Mouse (Mus musculus) liver, embryonic 13.5 days (tissue): ENCODE measurements around the gene Cacna1g. TPM values are rescaled to one million over a fixed set of nuclear protein-coding genes. Genes with fewer than 3 reads are reported as not detected.

ENCODE experiments used
- ATAC-seq: fragments of 200-750 bp; cut with Nextera tagmentation; 2 replicates; pipeline ENCODE4 v1.8.0; 2017; ENCODE audit warnings: low read depth, mild to moderate bottlenecking, moderate number of reproducible peaks, moderate library complexity
- DNase-seq: peaks from one replicate; pipeline ENCODE4 v3.0.0; 2022
- H3K27ac ChIP-seq: fragments of 300-500 bp; sonication (generic); 2 replicates; pipeline ENCODE4 v1.5.1; 2015; ENCODE audit warnings: moderate library complexity, mild to moderate bottlenecking, inconsistent platforms
- H3K27me3 ChIP-seq: fragments of 300-500 bp; sonication (generic); 2 replicates; pipeline ENCODE4 v1.6.1; 2015; ENCODE audit warnings: mild to moderate bottlenecking, inconsistent platforms
- H3K36me3 ChIP-seq: fragments of 300-500 bp; sonication (generic); 2 replicates; pipeline ENCODE4 v1.6.1; 2015; ENCODE audit warnings: mild to moderate bottlenecking, inconsistent platforms
- H3K4me1 ChIP-seq: fragments of 300-500 bp; sonication (generic); replicated peaks from 2 replicates; pipeline ENCODE4 v1.6.1; 2015; ENCODE audit warnings: inconsistent platforms
- H3K4me2 ChIP-seq: fragments of 300-500 bp; sonication (generic); 2 replicates; pipeline ENCODE4 v1.6.1; 2015; ENCODE audit warnings: inconsistent platforms, mild to moderate bottlenecking, moderate library complexity
- H3K4me3 ChIP-seq: fragments of 300-500 bp; sonication (generic); replicated peaks from 2 replicates; pipeline ENCODE4 v1.5.1; 2015; ENCODE audit warnings: mild to moderate bottlenecking, inconsistent platforms
- H3K9ac ChIP-seq: fragments of 300-500 bp; sonication (generic); 2 replicates; pipeline ENCODE4 v1.6.1; 2015; ENCODE audit warnings: mild to moderate bottlenecking, inconsistent platforms
- H3K9me3 ChIP-seq: fragments of 300-500 bp; sonication (generic); replicated peaks from 2 replicates; pipeline ENCODE4 v1.6.1; 2016; ENCODE audit warnings: inconsistent platforms
- WGBS: fragments of 180-500 bp; shearing (Covaris S2); methylation state at CpG from one replicate; pipeline ENCODE4 v1.1.7; 2015; ENCODE audit not compliant: insufficient replicate concordance; 5-methylcytosine and 5-hydroxymethylcytosine counted together
- polyA plus RNA-seq: library from polyadenylated mRNA; unstranded; fragments of >200 nt; fragmentation: Nextera tagmentation; extraction: Ambion mirVana; gene quantifications from 2 replicates; pipeline ENCODE4 v1.2.1, GENCODE M21; 2015

Gene Cacna1g
- polyA plus RNA-seq, 1 experiment from 2014 or later = 1.8 TPM

DNA sequence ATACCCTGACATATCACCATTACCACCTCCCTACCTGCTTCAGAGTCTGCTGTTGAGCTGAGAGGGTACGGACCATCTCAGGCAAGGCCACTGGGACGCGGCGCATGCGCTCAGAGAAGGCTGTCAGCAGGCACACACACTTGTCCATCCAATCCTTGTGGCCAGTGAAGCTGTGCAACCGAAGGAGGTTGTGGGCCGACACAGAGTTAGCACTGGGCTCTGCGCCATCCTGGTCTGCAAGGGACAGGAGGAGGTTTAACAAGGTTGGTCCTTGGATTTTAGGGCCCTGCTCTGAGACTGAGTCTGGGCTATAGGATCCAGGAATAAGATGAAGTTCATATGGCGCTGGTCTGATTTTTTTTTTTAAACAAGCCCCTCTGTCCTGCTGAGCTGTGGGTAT, 6.4 kb upstream of the Cacna1g start:
- no peak overlapping the region for H3K4me2 ChIP-seq
- no peaks in the 10 kb centered on the region for H3K36me3 ChIP-seq
- no peak overlapping the region for H3K27ac ChIP-seq
- no peaks in the 10 kb centered on the region for H3K4me1 ChIP-seq
- 75% methylated on average over 9 of the region's 9 CpGs for WGBS
- H3K9me3 ChIP-seq = no peaks in the 10 kb centered on the region
- H3K4me3 ChIP-seq = no peak overlapping the region
- ATAC-seq = no peak
- H3K27me3 ChIP-seq = peaks cover 83% of the 10 kb centered on the region
- no peak for DNase-seq
- no peak overlapping the region for H3K9ac ChIP-seq

DNA sequence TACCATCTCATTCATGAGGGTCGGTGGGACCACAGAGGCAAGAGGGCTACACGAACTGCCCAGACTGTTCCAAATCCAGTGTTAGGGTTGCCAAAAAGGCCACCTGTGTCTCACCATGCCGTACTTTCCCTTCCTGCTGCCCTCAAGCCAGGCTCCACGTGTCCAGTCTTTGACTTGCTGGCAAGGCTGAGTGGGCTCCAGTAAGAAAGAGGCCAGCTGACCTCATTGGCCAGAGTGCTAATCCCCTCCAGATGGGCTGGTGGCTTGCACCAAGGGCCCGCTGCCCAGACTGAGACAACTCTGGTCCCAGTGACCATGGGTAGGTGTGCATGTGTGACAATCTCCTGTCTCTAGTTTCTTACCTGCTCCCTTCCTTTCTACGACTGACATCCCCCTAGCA, 3.7 kb upstream of the Cacna1g start:
- H3K36me3 ChIP-seq = no peaks in the 10 kb centered on the region
- no peak for DNase-seq
- H3K27me3 ChIP-seq = peaks cover 88% of the 10 kb centered on the region
- H3K9ac ChIP-seq = no peak overlapping the region
- no peak for ATAC-seq
- peaks cover 18% of the 10 kb centered on the region for H3K4me1 ChIP-seq
- no peak overlapping the region for H3K4me3 ChIP-seq
- H3K27ac ChIP-seq = no peak overlapping the region
- no peaks in the 10 kb centered on the region for H3K9me3 ChIP-seq
- WGBS = 52% methylated on average over 6 of the region's 6 CpGs
- no peak overlapping the region for H3K4me2 ChIP-seq

DNA sequence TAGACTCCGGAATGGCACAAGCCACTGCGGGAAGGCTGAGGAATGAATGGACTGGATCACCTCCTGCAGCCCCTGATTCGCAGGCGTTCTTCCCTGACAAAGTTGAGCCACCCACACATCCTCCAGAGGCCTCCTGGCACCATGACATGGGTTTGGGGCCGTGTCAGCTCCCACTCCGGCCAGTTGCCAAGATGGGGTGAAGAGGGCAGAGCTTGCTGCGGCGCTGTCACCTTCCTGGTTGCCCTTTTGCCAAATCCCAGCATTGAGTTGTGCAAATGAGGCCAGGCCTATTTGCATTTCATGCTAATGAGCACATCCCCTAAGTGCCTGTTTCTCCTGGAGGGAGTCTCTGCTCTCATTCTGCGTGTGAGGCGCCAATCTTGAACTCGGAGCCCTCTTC, 1.7 kb upstream of the Cacna1g start:
- Histone ChIP-seq H3K9ac (no peak overlapping the region), H3K4me2 (no peak overlapping the region), H3K4me3 (no peak overlapping the region), H3K9me3 (no peaks in the 10 kb centered on the region), H3K27me3 (peaks cover 98% of the 10 kb centered on the region), H3K27ac (no peak overlapping the region), H3K4me1 (peaks cover 21% of the 10 kb centered on the region), H3K36me3 (no peaks in the 10 kb centered on the region)
- DNase-seq = no peak
- ATAC-seq = no peak
- WGBS = 20% methylated on average over 11 of the region's 11 CpGs

DNA sequence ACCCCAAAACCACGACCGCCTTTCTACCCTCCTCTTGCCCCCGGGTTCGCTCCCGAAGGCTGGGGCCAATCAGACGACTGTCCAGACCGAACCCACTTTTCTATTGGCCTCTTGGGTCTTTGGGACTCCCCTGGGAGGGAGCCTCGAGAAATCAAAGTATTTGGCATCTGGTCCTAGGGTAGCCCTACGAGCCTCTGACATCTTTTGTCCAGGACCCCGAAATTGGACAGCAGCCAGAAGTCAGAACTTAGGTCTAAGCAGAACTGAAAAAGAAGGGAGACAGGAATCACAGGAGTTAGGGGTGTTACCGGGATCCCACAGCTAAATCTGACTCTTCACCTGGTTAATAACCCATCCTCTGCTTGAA, 529 bp upstream of the Cacna1g start:
- DNase-seq (no peak), ATAC-seq (no peak)
- Histone ChIP-seq H3K4me2 (peak overlapping the region; percentile 69), H3K4me1 (peaks cover 21% of the 10 kb centered on the region), H3K4me3 (peak overlapping the region; percentile 51), H3K27ac (no peak overlapping the region), H3K36me3 (no peaks in the 10 kb centered on the region), H3K9ac (no peak overlapping the region), H3K9me3 (no peaks in the 10 kb centered on the region), H3K27me3 (peaks cover 99% of the 10 kb centered on the region)
- WGBS = 4% methylated on average over 11 of the region's 11 CpGs

DNA sequence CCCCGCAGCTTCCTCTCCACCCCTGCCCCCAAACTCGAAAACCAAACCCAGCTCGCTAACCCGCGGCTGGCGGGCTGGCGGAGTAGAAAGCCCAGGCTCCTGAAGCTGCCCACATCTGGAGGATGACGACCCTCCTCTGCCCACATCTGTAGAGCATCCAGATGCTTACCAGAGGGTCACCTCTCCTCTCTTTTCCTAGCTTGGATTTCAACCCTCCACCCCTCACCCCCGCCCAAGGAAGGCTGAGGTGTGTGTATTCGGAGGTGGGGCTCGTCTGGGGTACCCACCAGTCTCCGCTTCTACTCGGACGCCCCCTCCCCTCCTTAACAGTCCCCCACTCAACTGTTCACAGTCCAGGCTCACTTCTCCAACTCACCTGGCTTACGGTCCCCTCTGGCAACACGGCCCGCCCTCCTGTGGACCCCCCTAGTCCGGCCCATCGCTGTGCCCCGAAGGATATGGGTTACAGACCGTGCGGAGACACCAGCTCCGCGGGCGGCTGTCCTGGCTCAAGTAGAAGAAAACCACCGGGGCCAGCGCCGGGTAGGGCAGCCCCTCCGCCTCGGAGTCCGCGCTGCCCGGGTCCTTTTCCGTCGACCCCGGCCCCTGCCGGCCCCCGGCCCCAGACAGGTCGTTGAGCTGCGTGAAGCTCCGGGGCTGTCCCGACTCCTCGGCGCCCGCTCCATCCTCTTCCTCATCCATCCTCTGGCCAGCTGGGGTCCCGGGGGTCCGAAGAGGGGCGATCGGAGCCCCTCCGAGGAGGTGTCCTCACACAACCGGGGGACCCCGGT, 887 bp downstream of the Cacna1g start:
- Histone ChIP-seq H3K9ac (peak overlapping the region; percentile 33), H3K36me3 (no peaks in the 10 kb centered on the region), H3K9me3 (no peaks in the 10 kb centered on the region), H3K4me3 (peak overlapping the region; percentile 51), H3K27ac (no peak overlapping the region), H3K27me3 (peaks cover 99% of the 10 kb centered on the region), H3K4me1 (peaks cover 21% of the 10 kb centered on the region), H3K4me2 (peak overlapping the region; percentile 69)
- 4% methylated on average over 49 of the region's 52 CpGs for WGBS
- no peak for ATAC-seq
- no peak for DNase-seq

DNA sequence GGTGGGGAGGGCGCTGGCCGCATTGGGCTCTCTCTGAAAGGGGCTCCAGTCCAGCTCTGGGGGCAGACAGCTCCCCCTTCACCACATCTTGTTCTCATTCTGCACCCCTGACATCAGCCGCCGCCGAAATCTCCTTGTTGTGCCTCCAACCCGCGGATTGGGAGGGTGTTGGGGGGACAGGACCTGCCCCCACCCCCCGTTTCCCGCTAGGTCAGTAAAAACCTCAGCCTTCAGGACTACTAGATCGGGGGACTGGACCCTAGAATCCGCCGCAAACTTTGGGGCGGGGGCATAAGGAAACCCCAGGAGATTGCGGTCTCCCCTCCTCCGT, 1.4 kb downstream of the Cacna1g start:
- H3K4me1 ChIP-seq = peaks cover 21% of the 10 kb centered on the region
- DNase-seq = no peak
- under 1% methylated on average over 15 of the region's 15 CpGs for WGBS

DNA sequence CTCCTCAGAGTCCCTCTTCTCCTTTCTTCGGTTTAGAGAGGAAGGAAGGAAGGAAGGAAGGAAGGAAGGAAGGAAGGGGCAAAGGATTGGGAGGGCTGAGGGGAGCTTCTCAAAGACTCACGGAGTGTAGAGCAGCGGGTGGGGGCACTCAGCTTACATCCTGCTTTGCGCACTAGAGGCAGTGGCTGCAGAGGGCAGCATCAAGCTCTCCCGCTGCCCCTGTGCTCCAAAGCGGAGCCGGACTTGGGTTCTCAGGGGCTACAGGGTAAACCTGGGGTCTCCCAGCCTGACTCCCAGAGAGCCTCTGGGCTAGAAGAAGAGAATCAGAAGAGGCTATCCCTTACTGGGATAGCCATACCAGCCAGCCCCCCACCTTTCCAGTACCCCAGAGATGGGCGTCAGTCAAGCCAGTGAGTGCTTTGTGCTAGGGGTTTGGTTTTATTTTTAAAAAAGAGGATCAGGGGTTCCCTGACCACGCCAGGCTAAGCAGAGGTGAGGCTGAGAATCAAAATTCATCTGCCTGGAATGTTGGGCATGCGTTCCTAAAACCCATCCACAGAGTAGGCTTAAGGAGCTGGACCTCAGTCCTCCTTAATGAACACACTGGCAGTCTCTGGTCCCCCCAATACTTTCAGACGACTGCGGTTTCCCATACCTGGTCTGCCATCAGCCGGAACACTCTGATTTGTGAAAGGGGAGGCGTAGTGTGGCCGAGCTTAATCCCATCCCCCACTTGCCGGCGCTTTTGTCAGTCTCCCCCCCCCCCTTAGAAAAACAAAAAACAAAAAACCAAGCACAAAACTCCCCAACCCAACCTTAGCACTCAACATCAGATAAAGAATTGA, 2.0 kb downstream of the Cacna1g start:
- Histone ChIP-seq H3K36me3 (no peaks in the 10 kb centered on the region), H3K4me1 (peaks cover 21% of the 10 kb centered on the region), H3K4me2 (0 out of 2 replicates have a peak overlapping the region, but pooled peaks have one; percentile 69), H3K27me3 (peaks cover 90% of the 10 kb centered on the region), H3K4me3 (peak overlapping the region; percentile 51), H3K27ac (no peak overlapping the region), H3K9ac (no peak overlapping the region), H3K9me3 (no peaks in the 10 kb centered on the region)
- ATAC-seq (no peak), DNase-seq (no peak)
- 6% methylated on average over 17 of the region's 17 CpGs for WGBS

More for the DNA sequence above, 1.4 kb downstream of the Cacna1g start:
- Histone ChIP-seq H3K9ac (no peak overlapping the region), H3K27ac (no peak overlapping the region), H3K4me3 (peak overlapping the region; percentile 51), H3K9me3 (no peaks in the 10 kb centered on the region), H3K36me3 (no peaks in the 10 kb centered on the region), H3K4me2 (peak overlapping the region; percentile 69; the same call in 1 of the 2 replicates), H3K27me3 (peaks cover 96% of the 10 kb centered on the region)
- no peak for ATAC-seq

DNA sequence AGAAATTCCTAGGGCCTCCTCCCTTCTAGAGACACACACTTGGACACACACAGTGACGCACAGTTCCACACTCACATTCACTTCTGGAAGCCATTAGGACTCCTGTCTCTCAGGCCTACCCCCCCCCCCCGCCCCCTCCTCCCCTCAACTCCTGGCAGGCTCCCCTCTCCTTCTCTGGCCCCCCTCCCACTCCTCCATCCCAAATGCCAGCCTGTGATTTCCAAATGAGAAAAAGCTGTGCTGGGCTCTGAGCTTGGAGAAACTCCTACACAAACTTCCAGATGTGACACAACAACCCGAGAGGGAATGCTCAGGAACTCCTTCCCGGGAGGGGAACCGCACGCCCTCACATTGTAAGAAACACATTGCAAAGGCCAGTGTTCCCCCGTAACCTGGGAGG, 3.6 kb downstream of the Cacna1g start:
- 46% methylated on average over 7 of the region's 7 CpGs for WGBS
- no peak overlapping the region for H3K4me2 ChIP-seq
- no peak overlapping the region for H3K9ac ChIP-seq
- H3K4me3 ChIP-seq = no peak overlapping the region
- peaks cover 21% of the 10 kb centered on the region for H3K4me1 ChIP-seq
- DNase-seq = no peak
- no peaks in the 10 kb centered on the region for H3K9me3 ChIP-seq
- no peak overlapping the region for H3K27ac ChIP-seq
- ATAC-seq = no peak
- H3K36me3 ChIP-seq = no peaks in the 10 kb centered on the region
- peaks cover 75% of the 10 kb centered on the region for H3K27me3 ChIP-seq

DNA sequence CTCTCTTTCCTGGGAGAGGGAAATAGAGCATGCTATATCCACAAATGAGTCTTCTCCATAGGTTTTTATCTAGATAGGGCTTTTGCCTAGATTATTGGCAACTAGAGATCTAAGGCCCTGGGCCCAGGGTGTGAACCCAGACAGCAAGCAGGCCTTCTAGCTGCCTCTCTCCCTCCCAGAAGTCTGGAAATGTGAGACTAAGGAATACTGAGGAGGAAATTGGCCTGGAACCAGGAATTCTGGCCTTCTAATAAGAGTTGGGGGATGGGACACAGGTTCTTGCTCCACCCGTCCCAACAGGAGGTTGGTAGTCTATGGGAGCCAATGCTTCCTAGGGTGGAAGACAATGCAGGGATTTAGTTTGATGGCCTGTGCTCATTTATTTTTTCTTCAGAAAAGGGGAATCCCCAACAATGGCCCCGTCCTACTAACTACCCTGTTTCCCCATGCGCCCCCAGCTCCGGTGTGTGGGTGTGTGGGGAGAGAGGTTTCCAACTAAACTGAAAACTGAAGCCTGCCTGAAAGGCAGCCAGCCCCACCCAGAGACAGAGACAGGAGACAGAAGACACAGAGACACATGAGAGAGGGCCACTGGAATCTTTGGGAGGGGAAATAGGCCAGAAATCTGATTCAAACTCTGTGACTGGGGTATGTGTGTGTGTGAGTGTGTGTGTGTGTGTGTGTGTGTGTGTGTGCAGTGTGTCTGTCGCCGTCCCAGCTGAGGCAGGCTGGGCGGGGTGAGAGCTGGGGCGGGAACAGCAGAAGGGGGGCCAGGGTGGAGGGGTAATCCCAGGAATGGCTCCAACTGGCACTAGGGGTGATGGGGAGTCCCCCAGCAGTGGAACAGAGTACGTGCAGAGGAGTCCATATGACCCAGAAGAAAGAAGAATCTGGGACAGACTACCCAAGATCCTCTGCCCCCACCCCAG, 4.6 kb downstream of the Cacna1g start:
- no peak overlapping the region for H3K4me2 ChIP-seq
- H3K36me3 ChIP-seq = no peaks in the 10 kb centered on the region
- H3K4me1 ChIP-seq = peaks cover 27% of the 10 kb centered on the region
- no peaks in the 10 kb centered on the region for H3K9me3 ChIP-seq
- peaks cover 70% of the 10 kb centered on the region for H3K27me3 ChIP-seq
- H3K27ac ChIP-seq = no peak overlapping the region
- ATAC-seq (no peak), DNase-seq (no peak)
- no peak overlapping the region for H3K4me3 ChIP-seq
- 35% methylated on average over 9 of the region's 9 CpGs for WGBS
- H3K9ac ChIP-seq = no peak overlapping the region

DNA sequence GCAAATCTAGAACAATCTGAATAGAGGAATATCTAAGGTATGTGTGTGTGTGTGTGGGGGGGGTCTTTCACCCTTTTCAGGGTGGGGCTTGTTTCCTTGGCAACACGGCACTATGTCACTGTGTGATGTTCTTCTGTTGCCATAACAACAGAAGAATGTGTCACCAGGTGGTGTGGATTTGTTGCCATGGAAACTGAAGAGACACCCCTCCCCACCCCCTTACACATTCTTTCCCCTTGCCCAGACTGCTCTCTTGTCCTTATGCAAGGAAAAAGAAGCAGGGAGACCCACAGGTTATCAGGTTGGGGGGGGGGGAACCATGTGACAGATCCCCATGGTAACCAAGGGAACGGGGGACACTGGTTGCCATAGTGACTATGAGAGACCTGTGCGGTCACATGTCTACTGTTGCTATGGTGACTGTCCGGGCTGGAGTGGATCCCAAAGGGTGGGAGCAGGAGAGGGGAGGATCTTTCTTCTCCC, 5.4 kb downstream of the Cacna1g start:
- Histone ChIP-seq H3K36me3 (no peaks in the 10 kb centered on the region), H3K27me3 (peaks cover 65% of the 10 kb centered on the region), H3K9ac (no peak overlapping the region), H3K9me3 (no peaks in the 10 kb centered on the region), H3K4me3 (no peak overlapping the region), H3K4me1 (peaks cover 26% of the 10 kb centered on the region), H3K27ac (no peak overlapping the region), H3K4me2 (no peak overlapping the region)
- DNase-seq (no peak), ATAC-seq (no peak)
- WGBS = 31% methylated on average over 4 of the region's 4 CpGs
